Mouse (Mus musculus) liver, adult 2 months (tissue): ENCODE measurements at regions not wholly inside any gene's neighbourhood (a gene's known extent, or its start where the extent isn't known, plus 50 kb on each side); places are given as distances from the start of the nearest gene placed in this dataset.

Experiments used
- DNase-seq: peaks from one replicate; pipeline ENCODE4 v3.0.0-alpha.2; 2011; ENCODE audit warnings: low read depth, low spot score; ENCODE audit errors: extremely low read depth
- H3K27ac ChIP-seq: fragments of 200-500 bp; replicated peaks from 2 replicates; pipeline ENCODE4 v1.5.1; 2012; ENCODE audit warnings: low read depth, mild to moderate bottlenecking, control low read depth, inconsistent platforms, low read length; ENCODE audit not compliant: insufficient read depth
- H3K27me3 ChIP-seq: fragments of 200-500 bp; 2 replicates; pipeline ENCODE4 v1.6.1; 2012; ENCODE audit warnings: mild to moderate bottlenecking, moderate library complexity, low read length, inconsistent platforms; ENCODE audit not compliant: control insufficient read depth, insufficient read depth
- H3K36me3 ChIP-seq: fragments of 200-500 bp; 2 replicates; pipeline ENCODE4 v1.6.1; 2012; ENCODE audit warnings: low read length, inconsistent platforms; ENCODE audit not compliant: control insufficient read depth, insufficient read depth
- H3K4me1 ChIP-seq: fragments of 200-500 bp; 2 replicates; pipeline ENCODE4 v1.6.1; 2011; ENCODE audit warnings: low read length; ENCODE audit not compliant: control insufficient read depth, insufficient read depth
- H3K4me3 ChIP-seq: fragments of 200-500 bp; 2 replicates; pipeline ENCODE4 v1.5.1; 2011; ENCODE audit warnings: low read depth, mild to moderate bottlenecking, control low read depth, low read length, moderate library complexity; ENCODE audit not compliant: insufficient read depth
- H3K79me2 ChIP-seq: fragments of 200-500 bp; 2 replicates; pipeline ENCODE4 v1.6.1; 2012; ENCODE audit warnings: inconsistent platforms, mild to moderate bottlenecking, low read length, moderate library complexity; ENCODE audit not compliant: control insufficient read depth, insufficient read depth
- H3K9ac ChIP-seq: fragments of 200-500 bp; 2 replicates; pipeline ENCODE4 v1.6.1; 2012; ENCODE audit warnings: low read depth, mild to moderate bottlenecking, control low read depth, inconsistent platforms, low read length
- CTCF ChIP-seq: fragments of 200-500 bp; IDR thresholded peaks from 2 replicates; pipeline ENCODE4 v1.5.1; 2011; ENCODE audit warnings: low read depth, low read length, control low read depth
- POLR2A ChIP-seq: fragments of 200-500 bp; IDR thresholded peaks from 2 replicates; pipeline ENCODE4 v1.6.1; 2011; ENCODE audit warnings: low read length, control low read depth; ENCODE audit not compliant: insufficient read depth; ENCODE audit errors: extremely low read depth
- WGBS: fragments of 180-500 bp; shearing (Covaris S2); methylation state at CpG from one replicate; pipeline ENCODE4 v1.1.7; 2018; 5-methylcytosine and 5-hydroxymethylcytosine counted together

GRCm38 (mm10) chr5:116797460-116797859 lies 205.8 kb upstream of the Srrm4 start:
- no peak overlapping the region for H3K9ac ChIP-seq
- no peaks in the 10 kb centered on the region for H3K36me3 ChIP-seq
- H3K4me3 ChIP-seq: no peak overlapping the region
- no peak for DNase-seq
- 41% methylated on average over 2 of the region's 2 CpGs for WGBS
- TF ChIP-seq CTCF: no peak
- no peak for TF ChIP-seq POLR2A
- H3K27me3 ChIP-seq: no peaks in the 10 kb centered on the region
- no peak overlapping the region for H3K27ac ChIP-seq
- no peaks in the 10 kb centered on the region for H3K4me1 ChIP-seq
- H3K79me2 ChIP-seq: no peaks in the 10 kb centered on the region

GRCm38 (mm10) chr5:116795169-116795568 lies 203.6 kb upstream of the Srrm4 start:
- DNase-seq: no peak
- Histone ChIP-seq H3K9ac (no peak overlapping the region), H3K79me2 (no peaks in the 10 kb centered on the region), H3K36me3 (no peaks in the 10 kb centered on the region), H3K4me1 (no peaks in the 10 kb centered on the region), H3K27me3 (no peaks in the 10 kb centered on the region), H3K27ac (no peak overlapping the region), H3K4me3 (no peak overlapping the region)
- 48% methylated on average over 5 of the region's 5 CpGs for WGBS
- TF ChIP-seq POLR2A (no peak), CTCF (no peak)

- Histone ChIP-seq H3K27ac (no peak overlapping the region), H3K79me2 (no peaks in the 10 kb centered on the region), H3K4me1 (no peaks in the 10 kb centered on the region), H3K27me3 (no peaks in the 10 kb centered on the region), H3K36me3 (no peaks in the 10 kb centered on the region), H3K4me3 (no peak overlapping the region), H3K9ac (no peak overlapping the region)
- TF ChIP-seq CTCF: no peak
- TF ChIP-seq POLR2A: no peak
- WGBS: 72% methylated on average over 8 of the region's 8 CpGs
- no peak for DNase-seq
These were observed 198.8 kb upstream of the Srrm4 start for GRCm38 (mm10) chr5:116790419-116790818.

GRCm38 (mm10) chr5:116789859-116790258 lies 198.2 kb upstream of the Srrm4 start:
- no peak for TF ChIP-seq CTCF
- TF ChIP-seq POLR2A: no peak
- H3K36me3 ChIP-seq: no peaks in the 10 kb centered on the region
- DNase-seq: no peak
- WGBS: 78% methylated on average over 9 of the region's 9 CpGs
- H3K4me3 ChIP-seq: no peak overlapping the region
- no peaks in the 10 kb centered on the region for H3K79me2 ChIP-seq
- no peak overlapping the region for H3K9ac ChIP-seq
- H3K27ac ChIP-seq: no peak overlapping the region
- H3K4me1 ChIP-seq: no peaks in the 10 kb centered on the region
- H3K27me3 ChIP-seq: no peaks in the 10 kb centered on the region

GRCm38 (mm10) chr5:116776450-116776849 lies 184.8 kb upstream of the Srrm4 start:
- Histone ChIP-seq H3K27ac (no peak overlapping the region), H3K9ac (no peak overlapping the region), H3K4me1 (no peaks in the 10 kb centered on the region), H3K27me3 (no peaks in the 10 kb centered on the region), H3K36me3 (no peaks in the 10 kb centered on the region), H3K4me3 (no peak overlapping the region), H3K79me2 (no peaks in the 10 kb centered on the region)
- no peak for TF ChIP-seq CTCF
- WGBS: 49% methylated on average over 2 of the region's 2 CpGs
- DNase-seq: no peak

GRCm38 (mm10) chr5:116766261-116766660 lies 174.6 kb upstream of the Srrm4 start:
- no peak for DNase-seq
- Histone ChIP-seq H3K9ac (no peak overlapping the region), H3K79me2 (no peaks in the 10 kb centered on the region), H3K4me1 (no peaks in the 10 kb centered on the region), H3K27me3 (no peaks in the 10 kb centered on the region), H3K36me3 (no peaks in the 10 kb centered on the region), H3K27ac (no peak overlapping the region), H3K4me3 (no peak overlapping the region)
- TF ChIP-seq POLR2A (no peak), CTCF (no peak)
- 76% methylated on average over 2 of the region's 2 CpGs for WGBS
